Mouse (Mus musculus) intestine, postnatal 0 days (tissue): ENCODE data around the gene Pnkp. TPM values are rescaled to one million over a fixed set of nuclear protein-coding genes. Genes with fewer than 3 reads are reported as not detected.

Source experiments
- ATAC-seq: fragments of 200-750 bp; cut with Nextera tagmentation; 2 replicates; pipeline ENCODE4 v1.8.0; 2017; ENCODE audit warnings: mild to moderate bottlenecking, moderate TSS enrichment, moderate library complexity
- H3K27ac ChIP-seq: fragments of 300-500 bp; sonication (generic); 2 replicates; pipeline ENCODE4 v1.5.1; 2014; ENCODE audit warnings: mild to moderate bottlenecking, low read depth, low read length, moderate library complexity
- H3K27me3 ChIP-seq: fragments of 300-500 bp; sonication (generic); replicated peaks from 2 replicates; pipeline ENCODE4 v1.6.1; 2014; ENCODE audit warnings: low read length, mixed read lengths; ENCODE audit not compliant: control insufficient read depth, insufficient read depth
- H3K36me3 ChIP-seq: fragments of 300-500 bp; sonication (generic); 2 replicates; pipeline ENCODE4 v1.6.1; 2014; ENCODE audit warnings: mild to moderate bottlenecking, moderate library complexity; ENCODE audit not compliant: control insufficient read depth, insufficient read depth
- H3K4me1 ChIP-seq: fragments of 300-500 bp; sonication (generic); replicated peaks from 2 replicates; pipeline ENCODE4 v1.6.1; 2014; ENCODE audit warnings: antibody characterized with exemption, low read length, mixed read lengths; ENCODE audit not compliant: control insufficient read depth, insufficient read depth
- H3K4me2 ChIP-seq: fragments of 300-500 bp; sonication (generic); replicated peaks from 2 replicates; pipeline ENCODE4 v1.6.1; 2014; ENCODE audit warnings: low read depth, mild to moderate bottlenecking, moderate library complexity
- H3K4me3 ChIP-seq: fragments of 300-500 bp; sonication (generic); 2 replicates; pipeline ENCODE4 v1.5.1; 2014; ENCODE audit warnings: low read depth, low read length
- H3K9ac ChIP-seq: fragments of 300-500 bp; sonication (generic); 2 replicates; pipeline ENCODE4 v1.6.1; 2014; ENCODE audit warnings: mild to moderate bottlenecking, low read depth, low read length
- H3K9me3 ChIP-seq: fragments of 300-500 bp; sonication (generic); 2 replicates; pipeline ENCODE4 v1.6.1; 2016; ENCODE audit warnings: mixed run types; ENCODE audit not compliant: control insufficient read depth
- CTCF ChIP-seq: sonication (generic); IDR thresholded peaks from 2 replicates; pipeline ENCODE4 v1.5.1; 2016; ENCODE audit warnings: low read depth, mild to moderate bottlenecking, control low read depth, antibody characterized with exemption, moderate library complexity
- WGBS: fragments of 180-500 bp; shearing (Covaris S2); extraction: QIAGEN DNeasy Blood & Tissue Kit; methylation state at CpG from one replicate; pipeline ENCODE4 v1.1.7; 2014; 5-methylcytosine and 5-hydroxymethylcytosine counted together
- polyA plus RNA-seq: library from polyadenylated mRNA; unstranded; fragments of >200 nt; fragmentation: Nextera tagmentation; extraction: Ambion mirVana; gene quantifications from 2 replicates; pipeline ENCODE4 v1.2.1, GENCODE M21; 2015

Pnkp gene
- polyA plus RNA-seq: 27.7 and 32.0 TPM in 2 replicates

GRCm38 (mm10) chr7:44857042-44857552, at the start of gene Pnkp:
Pnkp (plus strand) TSS chr7:44857139.
- H3K36me3 ChIP-seq: peaks cover 21% of the 10 kb centered on the region
- peaks cover 4% of the 10 kb centered on the region for H3K4me1 ChIP-seq
- H3K4me3 ChIP-seq: peak within 1 kb of the TSS; percentile 77

GRCm38 (mm10) chr7:44808927-44809326, 48.0 kb upstream of the Pnkp start:
- ATAC-seq: no peak
- Histone ChIP-seq H3K36me3 (peaks cover 31% of the 10 kb centered on the region), H3K27ac (no peak overlapping the region), H3K27me3 (no peaks in the 10 kb centered on the region), H3K9me3 (no peaks in the 10 kb centered on the region), H3K9ac (no peak overlapping the region), H3K4me1 (no peaks in the 10 kb centered on the region), H3K4me2 (no peak overlapping the region), H3K4me3 (no peak overlapping the region)
- WGBS: 77% methylated on average over 2 of the region's 2 CpGs
- no peak for TF ChIP-seq CTCF

More at GRCm38 (mm10) chr7:44857042-44857552, at the start of gene Pnkp:
- no peaks in the 10 kb centered on the region for H3K9me3 ChIP-seq
- H3K4me2 ChIP-seq: peak within 1 kb of the TSS; percentile 98
- no peaks in the 10 kb centered on the region for H3K27me3 ChIP-seq
- H3K9ac ChIP-seq: peak within 1 kb of the TSS; percentile 76
- peak within 1 kb of the TSS; percentile 84 for H3K27ac ChIP-seq
- under 1% methylated on average over 32 of the region's 32 CpGs for WGBS
- peak; percentile 18 for ATAC-seq
- TF ChIP-seq CTCF: 0 out of 2 replicates have a peak, but pooled peaks have one; percentile 6

- ATAC-seq: no peak
- H3K4me3 ChIP-seq: no peak overlapping the region
- no peak for TF ChIP-seq CTCF
These were observed 47.5 kb upstream of the Pnkp start for GRCm38 (mm10) chr7:44809466-44809865.

GRCm38 (mm10) chr7:44810365-44810764, 46.6 kb upstream of the Pnkp start:
- TF ChIP-seq CTCF: no peak
- Histone ChIP-seq H3K27ac (no peak overlapping the region), H3K9ac (no peak overlapping the region), H3K9me3 (no peaks in the 10 kb centered on the region), H3K4me2 (no peak overlapping the region), H3K4me1 (no peaks in the 10 kb centered on the region), H3K27me3 (no peaks in the 10 kb centered on the region), H3K4me3 (no peak overlapping the region), H3K36me3 (peaks cover 32% of the 10 kb centered on the region)
- ATAC-seq: no peak
- WGBS: 80% methylated on average over 4 of the region's 4 CpGs

More at GRCm38 (mm10) chr7:44809466-44809865, 47.5 kb upstream of the Pnkp start:
- no peaks in the 10 kb centered on the region for H3K9me3 ChIP-seq
- no peak overlapping the region for H3K9ac ChIP-seq
- H3K27me3 ChIP-seq: no peaks in the 10 kb centered on the region
- peaks cover 32% of the 10 kb centered on the region for H3K36me3 ChIP-seq
- no peak overlapping the region for H3K27ac ChIP-seq
- no peaks in the 10 kb centered on the region for H3K4me1 ChIP-seq
- WGBS: 89% methylated on average over 3 of the region's 3 CpGs
- no peak overlapping the region for H3K4me2 ChIP-seq

GRCm38 (mm10) chr7:44810819-44811557, 46.0 kb upstream of the Pnkp start:
- H3K4me2 ChIP-seq: no peak overlapping the region
- no peak overlapping the region for H3K27ac ChIP-seq
- H3K4me3 ChIP-seq: no peak overlapping the region
- ATAC-seq: no peak
- H3K9me3 ChIP-seq: no peaks in the 10 kb centered on the region
- 85% methylated on average over 7 of the region's 7 CpGs for WGBS
- H3K4me1 ChIP-seq: no peaks in the 10 kb centered on the region
- H3K27me3 ChIP-seq: no peaks in the 10 kb centered on the region
- TF ChIP-seq CTCF: no peak
- H3K36me3 ChIP-seq: peaks cover 32% of the 10 kb centered on the region
- no peak overlapping the region for H3K9ac ChIP-seq

- H3K9ac ChIP-seq: no peak overlapping the region
- H3K9me3 ChIP-seq: no peaks in the 10 kb centered on the region
- peaks cover 32% of the 10 kb centered on the region for H3K36me3 ChIP-seq
- H3K4me2 ChIP-seq: no peak overlapping the region
- WGBS: 89% methylated on average over 20 of the region's 20 CpGs
- H3K4me3 ChIP-seq: no peak overlapping the region
- TF ChIP-seq CTCF: no peak
- ATAC-seq: no peak
- peaks cover 6% of the 10 kb centered on the region for H3K4me1 ChIP-seq
- H3K27me3 ChIP-seq: no peaks in the 10 kb centered on the region
- no peak overlapping the region for H3K27ac ChIP-seq
These were observed 44.2 kb upstream of the Pnkp start for GRCm38 (mm10) chr7:44812651-44813325.
